Mouse (Mus musculus) 416B (cell line): ENCODE data around the gene Arl9.
"Not testable (repeated sequence)": the region's sequence is repeated elsewhere in the genome, so short reads cannot be mapped to it uniquely, and the experiment has no call there.

ENCODE experiments used
- DNase-seq: peaks from one replicate; pipeline ENCODE4 v3.0.0; 2011; ENCODE audit warnings: low read depth

Gene Arl9

DNA sequence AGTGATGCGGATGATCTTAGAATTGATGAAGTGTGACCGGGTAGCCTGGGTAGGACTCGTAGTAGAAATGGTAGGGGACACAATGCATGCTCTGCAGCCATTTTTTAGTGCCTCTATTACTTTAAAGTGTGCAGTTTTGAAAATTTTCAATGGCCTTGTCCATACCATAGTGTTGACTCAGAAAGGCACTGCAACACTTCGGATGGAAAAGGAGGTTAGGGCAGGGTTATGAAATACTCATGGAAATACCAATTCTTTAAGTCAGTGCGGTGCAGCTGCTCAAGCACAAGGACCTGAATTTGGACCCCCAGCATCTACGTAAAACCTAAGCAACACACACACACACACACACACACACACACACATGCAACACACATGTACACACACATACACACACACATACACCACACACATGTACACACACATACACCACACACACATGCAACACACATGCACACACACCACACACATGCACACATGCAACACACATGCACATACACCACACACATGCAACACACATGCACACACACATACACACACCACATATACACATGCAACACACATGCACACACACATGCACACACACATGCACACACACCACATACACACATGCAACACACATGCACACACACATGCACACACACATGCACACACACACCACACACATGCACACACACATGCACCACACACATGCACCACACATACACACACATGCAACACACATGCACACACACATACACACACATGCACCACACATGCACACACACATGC, at the start of gene Arl9:
Arl9 (plus strand) TSS at position 5 of the 771 bp plus-strand sequence.
- no peak for DNase-seq

GRCm38 (mm10) chr5:76954271-76954900, 49.5 kb upstream of the Arl9 start:
- DNase-seq = peak; percentile 45

- DNase-seq = no peak
These were observed 48.4 kb upstream of the Arl9 start for GRCm38 (mm10) chr5:76955474-76955873.

DNA sequence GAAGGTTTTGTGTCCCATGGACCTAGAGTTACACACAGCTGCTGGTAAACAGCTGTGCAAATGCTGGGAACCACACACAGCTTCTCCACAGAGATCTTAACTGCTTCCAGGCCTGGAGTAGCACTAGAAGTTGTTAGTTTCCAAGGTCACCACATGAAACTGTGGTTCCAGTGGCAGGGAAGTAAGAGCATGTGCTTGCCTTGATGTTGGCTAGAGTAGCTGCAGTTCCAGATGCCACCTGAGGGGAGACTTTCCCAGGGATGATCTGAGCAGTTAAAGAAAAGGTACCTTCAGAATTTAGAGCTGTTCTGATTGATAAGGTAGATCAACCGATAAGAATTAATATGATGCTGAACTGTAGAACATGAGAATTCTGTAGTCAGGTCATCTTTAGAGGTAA, 45.9 kb upstream of the Arl9 start:
- DNase-seq = peak; percentile 57

DNA sequence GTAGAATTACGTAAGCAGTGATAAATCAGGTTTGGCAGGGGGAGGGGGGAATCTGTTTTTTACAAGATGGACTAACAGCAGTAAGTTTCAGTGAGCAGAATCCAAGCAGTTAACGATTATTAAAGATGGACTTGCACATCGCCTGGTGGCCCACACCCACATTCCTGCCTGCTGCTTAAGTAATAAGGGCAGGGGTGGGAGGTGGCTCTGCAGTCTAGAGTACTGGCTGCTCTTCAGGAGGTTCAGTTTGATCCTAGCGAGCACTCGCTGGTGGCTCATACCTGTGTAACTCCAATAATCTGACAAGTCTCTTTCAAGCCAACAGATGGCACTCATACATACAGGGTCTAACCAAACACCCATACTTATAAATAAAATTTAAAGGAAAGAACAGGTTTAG, 44.3 kb upstream of the Arl9 start:
- no peak for DNase-seq

GRCm38 (mm10) chr5:76962545-76962944, 41.3 kb upstream of the Arl9 start:
- no peak for DNase-seq

DNA sequence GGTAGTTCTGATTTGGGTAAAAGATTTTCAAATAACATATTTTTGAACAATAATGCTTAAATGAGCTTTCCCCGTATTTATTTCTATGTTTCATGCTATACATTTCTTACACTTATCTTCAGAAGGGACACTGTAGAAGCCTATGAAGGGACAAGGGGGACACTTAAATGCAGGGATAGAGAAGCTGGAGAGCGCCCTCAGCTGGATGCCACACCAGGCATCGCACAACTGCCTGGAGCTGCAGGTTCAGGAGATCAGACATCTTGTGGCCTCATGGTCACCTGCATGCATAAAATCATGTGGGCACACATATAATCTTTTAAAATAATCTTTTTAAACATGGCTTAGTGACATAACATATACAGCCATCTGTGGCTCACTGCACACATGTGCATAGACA, 39.2 kb upstream of the Arl9 start:
- DNase-seq = no peak

DNA sequence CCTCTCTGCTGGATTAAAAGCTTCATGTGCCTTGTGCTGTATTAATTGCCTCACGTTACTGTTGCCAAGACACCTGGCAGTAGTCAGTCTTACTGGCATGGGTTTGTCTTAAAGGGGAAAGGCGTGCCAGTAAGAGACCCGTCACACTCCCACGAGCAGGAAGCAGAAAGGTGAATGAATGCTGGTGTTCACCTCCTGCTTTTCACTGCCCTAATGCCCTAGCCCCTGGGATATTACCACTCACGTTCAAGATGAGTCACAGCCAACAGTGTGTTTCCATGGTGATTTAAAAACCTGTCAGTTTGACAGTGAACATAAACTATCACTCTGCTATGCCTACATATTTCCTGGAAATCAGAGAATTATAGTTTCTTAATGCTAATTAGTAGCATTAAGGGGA, 34.6 kb upstream of the Arl9 start:
- no peak for DNase-seq

DNA sequence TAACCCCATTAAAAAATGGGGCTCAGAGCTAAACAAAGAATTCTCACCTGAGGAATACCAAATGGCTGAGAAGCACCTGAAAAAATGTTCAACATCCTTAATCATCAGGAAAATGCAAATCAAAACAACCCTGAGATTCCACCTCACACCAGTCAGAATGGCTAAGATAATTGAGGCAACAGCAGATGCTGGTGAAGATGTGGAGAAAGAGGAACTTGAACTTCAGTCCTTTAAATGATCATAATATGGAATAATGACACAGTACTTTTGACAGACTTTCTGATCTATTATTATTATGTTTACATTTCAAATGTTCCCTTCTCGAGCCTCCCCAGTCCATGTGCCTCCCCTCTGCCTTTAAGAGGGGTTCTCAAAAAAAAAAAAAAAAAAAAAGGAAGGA, 32.7 kb upstream of the Arl9 start:
- not testable (repeated sequence) for DNase-seq

DNA sequence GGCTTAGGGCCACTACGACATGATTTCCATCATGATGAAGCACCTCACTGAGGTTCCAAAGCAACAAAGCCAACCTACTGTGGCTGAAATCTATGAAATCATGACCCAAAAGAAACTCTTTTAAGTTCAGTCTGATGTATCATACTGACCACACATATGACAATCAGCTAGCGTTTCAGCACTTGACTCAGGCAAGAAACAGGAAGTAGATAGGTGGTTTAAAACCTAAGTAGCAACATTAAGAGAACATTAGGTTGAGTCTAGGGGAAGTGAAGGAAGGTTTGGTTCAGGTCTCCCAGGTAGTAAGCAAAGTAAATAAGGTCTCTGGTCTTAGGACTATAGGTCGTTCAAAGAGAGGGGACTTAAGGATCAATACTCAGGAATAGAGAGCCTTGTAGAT, 30.4 kb upstream of the Arl9 start:
- DNase-seq = peak; percentile 65

DNA sequence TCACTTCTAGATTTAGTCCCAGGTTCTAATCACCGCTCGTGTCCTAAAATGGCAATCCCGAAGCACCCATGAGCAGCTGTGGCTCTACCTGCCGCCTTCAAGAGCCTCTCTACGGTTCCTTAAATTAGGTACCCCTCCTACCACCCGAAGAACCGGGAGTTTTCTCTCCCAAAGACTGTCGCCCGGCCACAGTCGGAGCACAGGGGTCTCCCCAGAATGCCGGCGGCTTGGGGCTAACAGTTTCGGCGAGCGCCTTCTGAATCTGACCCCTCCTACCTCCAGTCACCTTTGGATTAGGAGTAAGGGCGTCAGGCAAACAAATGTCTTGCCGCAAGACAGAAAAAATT, 29.7 kb upstream of the Arl9 start:
- no peak for DNase-seq

DNA sequence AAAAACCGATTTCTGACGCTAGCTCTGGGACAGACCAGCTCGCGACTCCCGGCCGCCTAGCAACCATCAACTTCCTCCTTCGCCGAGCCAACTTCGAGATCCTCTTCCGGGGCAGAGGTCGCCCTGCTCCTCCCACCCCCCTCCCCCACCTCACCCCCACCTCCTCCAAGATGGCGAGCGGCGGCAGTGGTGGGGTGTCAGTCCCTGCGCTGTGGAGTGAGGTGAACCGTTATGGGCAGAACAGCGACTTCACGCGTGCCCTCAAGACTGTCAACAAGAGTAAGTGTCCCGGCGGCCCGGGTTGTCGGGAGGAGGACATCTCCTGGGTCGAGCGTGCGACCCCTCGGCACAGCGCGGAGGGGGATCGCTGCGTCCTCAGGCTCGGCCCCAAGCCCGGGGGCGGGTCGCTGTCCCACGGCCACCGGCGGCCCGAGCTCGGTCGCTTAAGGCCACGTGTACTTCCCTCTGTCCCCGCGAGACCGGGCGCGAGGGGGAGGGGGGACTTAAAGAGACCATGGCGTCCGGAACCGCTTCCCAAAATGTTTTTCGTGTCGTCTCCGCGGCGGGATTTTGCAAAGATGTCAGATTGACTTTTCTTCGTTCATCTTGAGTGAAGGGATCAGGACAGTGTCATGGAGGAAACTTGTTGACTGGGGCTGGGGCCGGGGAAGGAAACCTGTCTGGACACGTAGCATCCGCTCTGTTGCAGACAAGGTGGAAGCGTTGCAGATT, 29.1 kb upstream of the Arl9 start, which contains the start of gene Srp72:
Srp72 (plus strand) TSS at position 130 of the 732 bp plus-strand sequence.
- DNase-seq = peak; percentile 89

DNA sequence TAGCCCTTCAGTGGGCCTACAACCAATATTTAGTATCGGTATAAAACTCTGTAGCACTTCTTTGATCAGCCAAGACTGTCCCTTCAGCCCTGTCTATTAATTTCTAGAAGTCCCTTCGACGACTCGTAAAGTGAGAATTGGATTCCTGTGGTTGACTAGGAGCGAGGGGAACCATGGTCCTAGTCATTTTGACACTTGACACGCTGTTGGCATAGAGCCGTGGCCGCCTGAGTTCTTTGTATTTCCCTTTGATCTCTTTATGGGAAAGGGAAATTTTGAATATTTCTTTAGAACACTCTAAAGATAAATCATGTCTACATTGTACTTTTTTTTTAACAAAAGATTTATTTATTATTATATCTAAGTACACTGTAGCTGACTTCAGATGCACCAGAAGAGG, 28.1 kb upstream of the Arl9 start:
- no peak for DNase-seq

DNA sequence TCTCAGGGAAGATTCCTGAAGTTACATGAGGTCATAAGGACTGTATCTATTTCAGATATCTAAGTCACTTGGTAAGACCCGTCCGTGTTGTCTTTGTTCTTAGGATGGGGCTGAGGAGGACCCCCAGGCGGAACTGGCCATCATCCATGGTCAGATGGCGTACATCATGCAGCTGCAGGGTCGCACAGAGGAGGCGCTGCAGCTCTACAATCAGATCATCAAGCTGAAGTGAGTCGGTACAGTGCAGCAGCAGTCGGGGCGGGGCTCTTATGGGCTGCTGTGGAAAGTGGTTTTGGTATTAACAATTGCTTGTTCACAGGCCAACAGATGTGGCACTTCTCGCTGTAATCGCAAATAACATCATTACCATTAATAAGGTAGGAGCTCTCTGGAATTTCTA, 19.8 kb upstream of the Arl9 start:
- DNase-seq = no peak

GRCm38 (mm10) chr5:76990789-76991188, 13.1 kb upstream of the Arl9 start:
- no peak for DNase-seq

GRCm38 (mm10) chr5:76993174-76993814, 10.6 kb upstream of the Arl9 start:
- no peak for DNase-seq

DNA sequence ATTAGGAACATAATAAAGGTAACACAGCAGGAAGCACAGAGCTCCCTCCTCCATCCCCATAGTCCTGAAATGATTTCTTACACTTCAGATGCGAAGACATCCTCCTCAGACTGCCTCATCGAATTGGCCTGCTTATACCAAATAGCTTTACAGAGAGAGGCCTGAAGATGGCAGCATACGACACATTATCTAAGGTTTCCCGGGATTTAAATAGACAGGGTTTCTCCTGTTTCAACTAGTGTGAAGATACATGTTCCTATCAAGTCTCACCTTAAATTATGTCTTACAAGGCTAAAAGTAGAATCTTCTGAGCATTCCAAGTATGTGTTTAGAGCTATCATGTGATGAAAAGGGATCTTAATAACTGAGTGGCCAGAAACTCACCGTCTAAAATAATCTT, 5.4 kb upstream of the Arl9 start:
- peak; percentile 47 for DNase-seq

- no peak for DNase-seq
These were observed 2.7 kb upstream of the Arl9 start for GRCm38 (mm10) chr5:77001192-77001591.

GRCm38 (mm10) chr5:77010352-77010751, 6.5 kb downstream of the Arl9 start:
- no peak for DNase-seq

- DNase-seq = no peak
These were observed 7.2 kb downstream of the Arl9 start for GRCm38 (mm10) chr5:77011082-77011481.

GRCm38 (mm10) chr5:77013171-77013570, 9.3 kb downstream of the Arl9 start:
- peak; percentile 14 for DNase-seq
